Mouse (Mus musculus) ES-Bruce4 (cell line): ENCODE measurements around the gene Mettl16.

Source experiments
- CTCF ChIP-seq: IDR thresholded peaks from one replicate; pipeline ENCODE4 v1.8.1; 2011; ENCODE audit warnings: low read depth, low read length
- EP300 ChIP-seq: IDR thresholded peaks from 2 replicates; pipeline ENCODE4 v1.6.1; 2011; ENCODE audit warnings: low read depth, low read length; ENCODE audit not compliant: insufficient read depth
- POLR2A ChIP-seq: IDR thresholded peaks from one replicate; pipeline ENCODE4 v1.8.1; 2011; ENCODE audit warnings: low read length; ENCODE audit not compliant: insufficient read depth

DNA sequence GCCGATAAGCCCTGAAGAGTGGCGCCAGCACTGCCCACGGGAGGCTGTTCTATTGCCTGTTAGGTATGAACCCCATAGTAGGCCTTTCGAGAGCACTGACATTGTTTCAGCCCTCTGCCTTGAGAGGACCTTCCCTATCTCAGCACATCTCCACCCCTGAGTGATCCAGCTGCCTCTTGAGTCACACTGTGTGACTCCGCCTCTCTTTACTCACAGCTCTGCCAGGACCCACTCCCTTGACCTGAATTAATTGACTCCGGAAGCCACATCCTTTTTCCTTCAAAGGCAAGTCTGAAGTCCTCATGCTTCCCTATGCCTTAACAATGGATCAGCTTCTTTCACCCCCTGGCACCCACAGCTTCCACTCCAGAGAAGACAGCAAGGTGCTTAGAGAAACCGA, 55.5 kb downstream of the Mettl16 start:
- TF ChIP-seq POLR2A (no peak), CTCF (no peak), EP300 (no peak)
